Mouse (Mus musculus): Measurements from ENCODE around the gene Tango6.

Tango6 gene

GRCm38 (mm10) chr8:106817171-106817545 is 134.3 kb downstream of the Tango6 start:
- no peak for DNase-seq (ENCODE audit: low read depth, low spot score)

- DNase-seq (ENCODE audit: low read depth, low spot score) = no peak
Observed at GRCm38 (mm10) chr8:106818626-106819515, 136.0 kb downstream of the Tango6 start.

- no peak for DNase-seq (ENCODE audit: low read depth, low spot score)
Observed at GRCm38 (mm10) chr8:106819581-106819980, 136.7 kb downstream of the Tango6 start.

GRCm38 (mm10) chr8:106820553-106821515 is 138.0 kb downstream of the Tango6 start:
- peak; percentile 11 for DNase-seq (ENCODE audit: low read depth, low spot score)

- no peak for DNase-seq (ENCODE audit: low read depth, low spot score)
Observed at GRCm38 (mm10) chr8:106828921-106829320, 146.1 kb downstream of the Tango6 start.

GRCm38 (mm10) chr8:106829526-106830045 is 146.7 kb downstream of the Tango6 start:
- peak; percentile 84 for DNase-seq (ENCODE audit: low read depth, low spot score)

GRCm38 (mm10) chr8:106834899-106835298 is 152.0 kb downstream of the Tango6 start:
- no peak for DNase-seq (ENCODE audit: low read depth, low spot score)

- DNase-seq (ENCODE audit: low read depth, low spot score) = no peak
Observed at GRCm38 (mm10) chr8:106836525-106836924, 153.7 kb downstream of the Tango6 start.

- no peak for DNase-seq (ENCODE audit: low read depth, low spot score)
Observed at GRCm38 (mm10) chr8:106838803-106839202, 155.9 kb downstream of the Tango6 start.

- DNase-seq (ENCODE audit: low read depth, low spot score) = peak; percentile 87
Observed at GRCm38 (mm10) chr8:106839209-106840001, 156.5 kb downstream of the Tango6 start.

GRCm38 (mm10) chr8:106850034-106850433 is 167.2 kb downstream of the Tango6 start:
- DNase-seq (ENCODE audit: low read depth, low spot score) = no peak

- DNase-seq (ENCODE audit: low read depth, low spot score) = peak; percentile 31
Observed at GRCm38 (mm10) chr8:106854534-106855241, 171.8 kb downstream of the Tango6 start.

- no peak for DNase-seq (ENCODE audit: low read depth, low spot score)
Observed at GRCm38 (mm10) chr8:106855242-106855562, 172.3 kb downstream of the Tango6 start.

- no peak for DNase-seq (ENCODE audit: low read depth, low spot score)
Observed at GRCm38 (mm10) chr8:106862845-106863244, 180.0 kb downstream of the Tango6 start.

GRCm38 (mm10) chr8:106865354-106865753 is 182.5 kb downstream of the Tango6 start:
- peak; percentile 54 for DNase-seq (ENCODE audit: low read depth, low spot score)

GRCm38 (mm10) chr8:106870051-106870450 is 187.2 kb downstream of the Tango6 start, which contains the start of gene Has3:
Gene Has3, plus strand, starts transcription at chr8:106870242.
- peak; percentile 66 for DNase-seq (ENCODE audit: low read depth, low spot score)

- peak; percentile 71 for DNase-seq (ENCODE audit: low read depth, low spot score)
Observed at GRCm38 (mm10) chr8:106870537-106871327, 187.9 kb downstream of the Tango6 start.

- DNase-seq (ENCODE audit: low read depth, low spot score) = peak; percentile 40
Observed at GRCm38 (mm10) chr8:106871328-106871926, 188.6 kb downstream of the Tango6 start.

- peak; percentile 64 for DNase-seq (ENCODE audit: low read depth, low spot score)
Observed at GRCm38 (mm10) chr8:106871931-106872371, 189.1 kb downstream of the Tango6 start.
